Comparison of ENCODE assay signal across 10 mouse cellular contexts in genomic region chr4:45815542-45815941, GRCm38 (mm10). TPM values are rescaled to one million over a fixed set of nuclear protein-coding genes. Genes with fewer than 3 reads are reported as not detected.
A peak's percentile ranks its signal among the peaks of the same experiment; 100 is the strongest.
DNase-seq lines count a peak whose midpoint lies in the region; ATAC-seq and TF ChIP-seq lines count a peak whose summit lies in the region.
"Had no signal": no experiment of that assay in that cellular context is flagged by ENCODE, and none has a peak within 500 bp of the region (broad histone marks: within the 10 kb centered on the region; RNA-seq: fewer than 3 reads in every experiment).

No protein-coding gene starts in this region.

- H3K9ac ChIP-seq in kidney, embryonic 15.5 days, result no peak overlapping the region
- H3K9ac ChIP-seq in embryonic facial prominence, embryonic 14.5 days (ENCODE audit: low read depth, low read length), result no peak overlapping the region
- H3K9ac ChIP-seq: embryonic facial prominence, embryonic 15.5 days; limb, embryonic 13.5 days had no signal

- H3K27me3 ChIP-seq in kidney, adult 2 months (replicated peaks; ENCODE audit: control insufficient read depth, insufficient read depth, low read length), result no peaks in the 10 kb centered on the region
- H3K27me3 ChIP-seq in kidney, embryonic 15.5 days, result peaks cover 8% of the 10 kb centered on the region; the same call in 1 of the 2 replicates
- no peaks in the 10 kb centered on the region for H3K27me3 ChIP-seq in embryonic facial prominence, embryonic 14.5 days (replicated peaks; ENCODE audit: control insufficient read depth, insufficient read depth, low read length)

- no peak for TF ChIP-seq POLR2A in kidney, adult 2 months (IDR thresholded peaks at IDR 0.05; ENCODE audit: low read depth, low read length)

- 45% methylated on average over 7 of the region's 7 CpGs for WGBS in kidney, adult 2 months
- WGBS in kidney, embryonic 15.5 days, result 46% methylated on average over 7 of the region's 7 CpGs
- 37% methylated on average over 7 of the region's 7 CpGs for WGBS in embryonic facial prominence, embryonic 14.5 days

- no peaks in the 10 kb centered on the region for H3K36me3 ChIP-seq in kidney, adult 2 months (ENCODE audit: control insufficient read depth, insufficient read depth, low read length)
- no peaks in the 10 kb centered on the region for H3K36me3 ChIP-seq in kidney, embryonic 15.5 days
- H3K36me3 ChIP-seq in embryonic facial prominence, embryonic 14.5 days (ENCODE audit: control insufficient read depth, insufficient read depth, low read length), result no peaks in the 10 kb centered on the region
- H3K36me3 ChIP-seq: embryonic facial prominence, embryonic 15.5 days; limb, embryonic 13.5 days had no signal

- DNase-seq in kidney, adult 2 months, result peak; percentile 46
- DNase-seq in ES-CJ7 (ENCODE audit: low read depth, low spot score), result peak; percentile 93
- peak; percentile 62 for DNase-seq in adrenal gland, postnatal 25 days
- DNase-seq in embryonic facial prominence, embryonic 14.5 days (ENCODE audit: low spot score), result peak; percentile 28
- peak; percentile 75 for DNase-seq in kidney, postnatal 10 days

- H3K27ac ChIP-seq in kidney, adult 2 months (ENCODE audit: insufficient read depth, low read depth, low read length), result no peak overlapping the region
- no peak overlapping the region for H3K27ac ChIP-seq in kidney, embryonic 15.5 days
- no peak overlapping the region for H3K27ac ChIP-seq in embryonic facial prominence, embryonic 14.5 days (replicated peaks; ENCODE audit: low read depth, low read length)
- H3K27ac ChIP-seq: embryonic facial prominence, embryonic 15.5 days; limb, embryonic 13.5 days had no signal

- peak; percentile 38 for TF ChIP-seq CTCF in kidney, adult 2 months (conservative IDR thresholded peaks at IDR 0.05; ENCODE audit: insufficient read depth, insufficient read length, low read depth, low read length)

- no peak overlapping the region for H3K4me2 ChIP-seq in kidney, embryonic 15.5 days
- no peak overlapping the region for H3K4me2 ChIP-seq in embryonic facial prominence, embryonic 14.5 days (ENCODE audit: low read depth, low read length)
- H3K4me2 ChIP-seq: embryonic facial prominence, embryonic 15.5 days; limb, embryonic 13.5 days had no signal

- ATAC-seq in kidney, embryonic 15.5 days (replicated peaks; ENCODE audit: low FRiP score), result no peak
- ATAC-seq in embryonic facial prominence, embryonic 14.5 days (ENCODE audit: low read depth), result no peak
- 0 out of 2 replicates have a peak, but pooled peaks have one; percentile 43 for ATAC-seq in megakaryocyte-erythroid progenitor cell, adult 5-6 weeks (replicated peaks; ENCODE audit: low FRiP score, low TSS enrichment, poor library complexity, severe bottlenecking)
- ATAC-seq in erythroblast, adult 5-6 weeks (replicated peaks; ENCODE audit: low FRiP score, poor library complexity, severe bottlenecking), result no peak

- no peaks in the 10 kb centered on the region for H3K9me3 ChIP-seq in kidney, embryonic 15.5 days (replicated peaks)
- H3K9me3 ChIP-seq in embryonic facial prominence, embryonic 14.5 days (ENCODE audit: control insufficient read depth, low read length), result no peaks in the 10 kb centered on the region
- H3K9me3 ChIP-seq: embryonic facial prominence, embryonic 15.5 days; limb, embryonic 13.5 days had no signal

- H3K4me1 ChIP-seq in kidney, adult 2 months (ENCODE audit: control insufficient read depth, insufficient read depth, low read length), result no peaks in the 10 kb centered on the region
- H3K4me1 ChIP-seq in kidney, embryonic 15.5 days, result peaks cover 25% of the 10 kb centered on the region
- H3K4me1 ChIP-seq in embryonic facial prominence, embryonic 14.5 days (ENCODE audit: control insufficient read depth, insufficient read depth, low read length), result 0 out of 2 replicates have a peak, but pooled peaks cover 5% of the 10 kb centered on the region

- no peak overlapping the region for H3K4me3 ChIP-seq in kidney, adult 2 months (ENCODE audit: insufficient read depth, low read depth, low read length)
- H3K4me3 ChIP-seq in kidney, embryonic 15.5 days (replicated peaks), result no peak overlapping the region
- H3K4me3 ChIP-seq in embryonic facial prominence, embryonic 14.5 days (ENCODE audit: low read depth, low read length), result no peak overlapping the region
- H3K4me3 ChIP-seq: embryonic facial prominence, embryonic 15.5 days; limb, embryonic 13.5 days had no signal

RNA-seq across cellular contexts. Expression of gene Igfbpl1, which starts 11.2 kb away (rescaled TPM):
- not detected in 2 replicates for polyA plus RNA-seq in kidney, adult 2 months (2012; rRNA removed)
- 0.06 and 0.10 TPM in 2 replicates for polyA plus RNA-seq in kidney, embryonic 15.5 days (2015; fragmentation: Nextera tagmentation; extraction: Ambion mirVana)
- total RNA-seq in adrenal gland, postnatal 25 days (2021), result not detected in 2 replicates
- 0.71 and 0.92 TPM in 2 replicates for polyA plus RNA-seq in embryonic facial prominence, embryonic 14.5 days (2014; fragmentation: Nextera tagmentation; extraction: Ambion mirVana)
- not detected in 2 replicates for total RNA-seq in megakaryocyte-erythroid progenitor cell, adult 5-6 weeks (2014; fragmentation: Nextera tagmentation)
- total RNA-seq in megakaryocyte-erythroid progenitor cell, adult 5-6 weeks (2017), result not detected in 2 replicates
- total RNA-seq in erythroblast, adult 5-6 weeks (2015; ENCODE audit: low replicate concordance), result not detected in 2 replicates
- not detected in 2 replicates for total RNA-seq in erythroblast, adult 5-6 weeks (2017; ENCODE audit: low replicate concordance)

RNA-seq across cellular contexts. Expression of gene Aldh1b1, which starts 16.7 kb away (rescaled TPM):
- 4.2 and 5.8 TPM in 2 replicates for polyA plus RNA-seq in kidney, adult 2 months (2012; rRNA removed)
- 10.8 and 11.2 TPM in 2 replicates for polyA plus RNA-seq in kidney, embryonic 15.5 days (2015; fragmentation: Nextera tagmentation; extraction: Ambion mirVana)
- total RNA-seq in adrenal gland, postnatal 25 days (2021), result 32.9 and 42.0 TPM in 2 replicates
- polyA plus RNA-seq in embryonic facial prominence, embryonic 14.5 days (2014; fragmentation: Nextera tagmentation; extraction: Ambion mirVana), result 1.5 and 2.1 TPM in 2 replicates
- total RNA-seq in megakaryocyte-erythroid progenitor cell, adult 5-6 weeks (2014; fragmentation: Nextera tagmentation), result not detected in 2 replicates
- total RNA-seq in megakaryocyte-erythroid progenitor cell, adult 5-6 weeks (2017), result 0.75 and 3.8 TPM in 2 replicates
- 1.3 TPM in 2 replicates for total RNA-seq in erythroblast, adult 5-6 weeks (2015; ENCODE audit: low replicate concordance)
- 1.6 and 2.2 TPM in 2 replicates for total RNA-seq in erythroblast, adult 5-6 weeks (2017; ENCODE audit: low replicate concordance)

RNA-seq across cellular contexts. Expression of gene Stra6l, which starts 32.9 kb away (rescaled TPM):
- 6.3 and 9.1 TPM in 2 replicates for polyA plus RNA-seq in kidney, adult 2 months (2012; rRNA removed)
- polyA plus RNA-seq in kidney, embryonic 15.5 days (2015; fragmentation: Nextera tagmentation; extraction: Ambion mirVana), result 0.57 and 0.84 TPM in 2 replicates
- total RNA-seq in adrenal gland, postnatal 25 days (2021), result 0.24 and 1.0 TPM in 2 replicates
- 0.20 and 0.47 TPM in 2 replicates for polyA plus RNA-seq in embryonic facial prominence, embryonic 14.5 days (2014; fragmentation: Nextera tagmentation; extraction: Ambion mirVana)
- not detected in 2 replicates for total RNA-seq in megakaryocyte-erythroid progenitor cell, adult 5-6 weeks (2014; fragmentation: Nextera tagmentation)
- total RNA-seq in megakaryocyte-erythroid progenitor cell, adult 5-6 weeks (2017), result not detected in 2 replicates
- total RNA-seq in erythroblast, adult 5-6 weeks (2015; ENCODE audit: low replicate concordance), result not detected in 2 replicates
- not detected in 2 replicates for total RNA-seq in erythroblast, adult 5-6 weeks (2017; ENCODE audit: low replicate concordance)

Comparison
In these comparisons a context has a peak if more than half of its experiments do, and no peak if none do; other contexts are left out.
1. DNase-seq: peak in every context shown above with its lines; median percentile 93 in ES-CJ7; 75 in kidney, postnatal 10 days; 62 in adrenal gland, postnatal 25 days; 46 in kidney, adult 2 months; 28 in embryonic facial prominence, embryonic 14.5 days.